Mouse (Mus musculus) brain, embryonic 14.5 days (tissue): ENCODE measurements around the gene Zdhhc17.

Source experiments
- CTCF ChIP-seq: fragments of 200-500 bp; IDR thresholded peaks from 2 replicates; pipeline ENCODE4 v1.5.1; 2012; ENCODE audit warnings: inconsistent platforms, mild to moderate bottlenecking, moderate library complexity, borderline replicate concordance; ENCODE audit not compliant: insufficient read depth, insufficient read length; ENCODE audit errors: extremely low read depth
- POLR2A ChIP-seq: fragments of 200-500 bp; IDR thresholded peaks from 2 replicates; pipeline ENCODE4 v1.6.1; 2012; ENCODE audit warnings: mild to moderate bottlenecking, inconsistent platforms, borderline replicate concordance; ENCODE audit not compliant: poor library complexity, insufficient read depth, insufficient read length, severe bottlenecking; ENCODE audit errors: extremely low read depth

- no peak for TF ChIP-seq POLR2A
- TF ChIP-seq CTCF = no peak
These were observed 5.7 kb downstream of the Zdhhc17 start for GRCm38 (mm10) chr10:111004220-111004619.
